Mouse (Mus musculus): ENCODE data around the gene Slc27a3. TPM values are rescaled to one million over a fixed set of nuclear protein-coding genes. Genes with fewer than 3 reads are reported as not detected.

Gene Slc27a3
- total and polyA plus RNA-seq, 3 experiments, result 1.3 to 2.6 (median 1.9) TPM

- Histone ChIP-seq H3K9me3 (replicated peaks; ENCODE audit: low read length) (no peaks in the 10 kb centered on the region), H3K9ac (ENCODE audit: insufficient read depth, low read depth) (no peak overlapping the region), H3K4me1 (ENCODE audit: control insufficient read depth in 1 of 2, insufficient read depth in 2 of 2) (peaks cover 8 to 70% of the 10 kb centered on the region in 2 experiments), H3K79me2 (replicated peaks; ENCODE audit: control insufficient read depth, extremely low read depth, insufficient read depth, poor library complexity, severe bottlenecking) (peaks cover 20% of the 10 kb centered on the region), H3K27ac (ENCODE audit: insufficient read depth, low read depth) (no peak overlapping the region), H3K4me3 (replicated peaks in 1 of 3; ENCODE audit: low read depth in 2 of 3, low read length in 2 of 3, poor library complexity in 1 of 3) (no peak overlapping the region), H3K4me2 (ENCODE audit: insufficient read depth, low read depth, poor library complexity, severe bottlenecking) (no peak overlapping the region), H3K27me3 (replicated peaks) (no peaks in the 10 kb centered on the region), H3K36me3 (replicated peaks in 1 of 2; ENCODE audit: control insufficient read depth in 1 of 2, insufficient read depth in 1 of 2, low read length in 1 of 2) (peaks cover 0 to 25% of the 10 kb centered on the region in 2 experiments)
- no peak for DNase-seq (ENCODE audit: extremely low read depth)
- TF ChIP-seq POLR2A (IDR thresholded peaks at IDR 0.05; ENCODE audit: low read depth, low read length) (no peak), RAD21 (IDR thresholded peaks at IDR 0.05; ENCODE audit: low read depth, low read length) (no peak), CTCF (conservative IDR thresholded peaks at IDR 0.05 in 1 of 2, IDR thresholded peaks at IDR 0.05 in 1 of 2; ENCODE audit: low read depth in 2 of 2, low read length in 2 of 2) (no peak), SIN3A (IDR thresholded peaks at IDR 0.05; ENCODE audit: low read length) (no peak), BHLHE40 (IDR thresholded peaks at IDR 0.05; ENCODE audit: low read depth, low read length) (no peak), NELFE (IDR thresholded peaks at IDR 0.05; ENCODE audit: low read depth, low read length) (no peak), ETS1 (conservative IDR thresholded peaks at IDR 0.05; ENCODE audit: low read depth, low read length) (no peak), MAFK (IDR thresholded peaks at IDR 0.05; ENCODE audit: insufficient replicate concordance, low read length) (no peak)
- dilution Hi-C loops (cut with MboI; ENCODE audit: extremely low pct_ligation_motif_present, extremely low pct_unique_long_range_greater_than_20kb, low sequenced_read_pairs) (no loop called here), in situ Hi-C loops (cut with MboI; ENCODE audit: low pct_ligation_motif_present, low pct_unique_long_range_greater_than_20kb, low sequenced_read_pairs) (no loop called here)
Observed at GRCm38 (mm10) chr3:90429576-90429975, 39.8 kb upstream of the Slc27a3 start.

GRCm38 (mm10) chr3:90428186-90428585, 38.4 kb upstream of the Slc27a3 start:
- TF ChIP-seq ETS1 (conservative IDR thresholded peaks at IDR 0.05; ENCODE audit: low read depth, low read length), result no peak
- dilution Hi-C loops (cut with MboI; ENCODE audit: extremely low pct_ligation_motif_present, extremely low pct_unique_long_range_greater_than_20kb, low sequenced_read_pairs) (no loop called here), in situ Hi-C loops (cut with MboI; ENCODE audit: low pct_ligation_motif_present, low pct_unique_long_range_greater_than_20kb, low sequenced_read_pairs) (no loop called here)
- Histone ChIP-seq H3K27ac (ENCODE audit: insufficient read depth, low read depth) (no peak overlapping the region), H3K9ac (ENCODE audit: insufficient read depth, low read depth) (no peak overlapping the region), H3K27me3 (replicated peaks) (no peaks in the 10 kb centered on the region), H3K4me1 (ENCODE audit: control insufficient read depth in 1 of 2, insufficient read depth in 2 of 2) (peaks cover 8 to 67% of the 10 kb centered on the region in 2 experiments), H3K9me3 (replicated peaks; ENCODE audit: low read length) (no peaks in the 10 kb centered on the region), H3K4me3 (replicated peaks in 1 of 3; ENCODE audit: low read depth in 2 of 3, low read length in 2 of 3, poor library complexity in 1 of 3) (no peak overlapping the region), H3K4me2 (ENCODE audit: insufficient read depth, low read depth, poor library complexity, severe bottlenecking) (peak overlapping the region; percentile 8; the same call in 1 of the 2 replicates), H3K36me3 (replicated peaks in 1 of 2; ENCODE audit: control insufficient read depth in 1 of 2, insufficient read depth in 1 of 2, low read length in 1 of 2) (peaks cover 8 to 37% of the 10 kb centered on the region in 2 experiments), H3K79me2 (replicated peaks; ENCODE audit: control insufficient read depth, extremely low read depth, insufficient read depth, poor library complexity, severe bottlenecking) (peaks cover 20% of the 10 kb centered on the region)
- DNase-seq (ENCODE audit: extremely low read depth), result peak; percentile 49

GRCm38 (mm10) chr3:90427574-90427973, 37.8 kb upstream of the Slc27a3 start:
- Histone ChIP-seq H3K36me3 (replicated peaks in 1 of 2; ENCODE audit: control insufficient read depth in 1 of 2, insufficient read depth in 1 of 2, low read length in 1 of 2) (peaks cover 12 to 43% of the 10 kb centered on the region in 2 experiments), H3K79me2 (replicated peaks; ENCODE audit: control insufficient read depth, extremely low read depth, insufficient read depth, poor library complexity, severe bottlenecking) (peaks cover 15% of the 10 kb centered on the region), H3K9me3 (replicated peaks; ENCODE audit: low read length) (no peaks in the 10 kb centered on the region), H3K4me1 (ENCODE audit: control insufficient read depth in 1 of 2, insufficient read depth in 2 of 2) (peaks cover 8 to 67% of the 10 kb centered on the region in 2 experiments), H3K4me3 (replicated peaks in 1 of 3; ENCODE audit: low read depth in 2 of 3, low read length in 2 of 3, poor library complexity in 1 of 3) (no peak overlapping the region), H3K4me2 (ENCODE audit: insufficient read depth, low read depth, poor library complexity, severe bottlenecking) (no peak overlapping the region), H3K27me3 (replicated peaks) (no peaks in the 10 kb centered on the region), H3K27ac (ENCODE audit: insufficient read depth, low read depth) (no peak overlapping the region), H3K9ac (ENCODE audit: insufficient read depth, low read depth) (no peak overlapping the region)
- dilution Hi-C loops (cut with MboI; ENCODE audit: extremely low pct_ligation_motif_present, extremely low pct_unique_long_range_greater_than_20kb, low sequenced_read_pairs), result no loop called here
- 0 out of 2 replicates have a peak, but pooled peaks have one; percentile 54 for TF ChIP-seq MAZ (IDR thresholded peaks at IDR 0.05; ENCODE audit: low read depth, low read length)
- no peak for TF ChIP-seq POLR2AphosphoS2 (IDR thresholded peaks at IDR 0.05; ENCODE audit: low read depth, low read length)
- no peak for TF ChIP-seq JUND (conservative IDR thresholded peaks at IDR 0.05; ENCODE audit: low read depth, low read length)
- peak; percentile 23 for DNase-seq (ENCODE audit: extremely low read depth)
- in situ Hi-C loops (cut with MboI; ENCODE audit: low pct_ligation_motif_present, low pct_unique_long_range_greater_than_20kb, low sequenced_read_pairs), result no loop called here

Data from CH12.LX (cell line).